Mouse (Mus musculus) CH12.LX (cell line): ENCODE data around the gene Arhgap44. TPM values are rescaled to one million over a fixed set of nuclear protein-coding genes. Genes with fewer than 3 reads are reported as not detected.

Experiments used
- DNase-seq: peaks from one replicate; pipeline ENCODE4 v3.0.0-alpha.2; 2013; ENCODE audit errors: extremely low read depth
- H3K27ac ChIP-seq: 2 replicates; pipeline ENCODE4 v1.5.1; 2012; ENCODE audit warnings: low read depth, mild to moderate bottlenecking, control low read depth, moderate library complexity; ENCODE audit not compliant: insufficient read depth
- H3K27me3 ChIP-seq: replicated peaks from 2 replicates; pipeline ENCODE3; 2012; ENCODE audit warnings: inconsistent platforms
- H3K36me3 ChIP-seq, 2 experiments: replicated peaks in 1 of 2; 2 replicates each; pipeline versions ENCODE3 to v1.6.1; 2012; ENCODE audit warnings: inconsistent platforms in 1 of 2, low read length in 1 of 2, mild to moderate bottlenecking in 1 of 2, mixed read lengths in 1 of 2, moderate library complexity in 1 of 2; ENCODE audit not compliant: control insufficient read depth in 1 of 2, insufficient read depth in 1 of 2
- H3K4me1 ChIP-seq, 2 experiments: 2 replicates each; pipeline ENCODE4 v1.6.1; 2012; ENCODE audit warnings: inconsistent platforms in 1 of 2, moderate library complexity in 1 of 2; ENCODE audit not compliant: insufficient read depth in 2 of 2, control insufficient read depth in 1 of 2
- H3K4me2 ChIP-seq: 2 replicates; pipeline ENCODE4 v1.6.1; 2012; ENCODE audit warnings: low read depth, mild to moderate bottlenecking, control low read depth; ENCODE audit not compliant: poor library complexity, insufficient read depth, severe bottlenecking
- H3K4me3 ChIP-seq, 3 experiments: fragments of 150-350 bp in 1 of 3; sonication (generic) in 1 of 3; replicated peaks in 1 of 3; 2 replicates each; pipeline versions ENCODE3 to v1.5.1; 2011 to 2012; ENCODE audit warnings: low read depth in 2 of 3, low read length in 2 of 3, mild to moderate bottlenecking in 2 of 3, moderate library complexity in 2 of 3, control low read depth in 1 of 3, improper control_type of control experiment in 1 of 3, inconsistent platforms in 1 of 3, mixed read lengths in 1 of 3; ENCODE audit not compliant: poor library complexity in 1 of 3
- H3K79me2 ChIP-seq: replicated peaks from 2 replicates; pipeline ENCODE4 v1.6.1; 2012; ENCODE audit warnings: mild to moderate bottlenecking, moderate library complexity; ENCODE audit not compliant: control insufficient read depth, poor library complexity, insufficient read depth, severe bottlenecking; ENCODE audit errors: extremely low read depth
- H3K9ac ChIP-seq: 2 replicates; pipeline ENCODE4 v1.6.1; 2012; ENCODE audit warnings: low read depth, mild to moderate bottlenecking, control low read depth, moderate library complexity; ENCODE audit not compliant: insufficient read depth
- H3K9me3 ChIP-seq: replicated peaks from 2 replicates; pipeline ENCODE3; 2012; ENCODE audit warnings: low read length, inconsistent platforms, mixed read lengths
- CHD1 ChIP-seq: IDR thresholded peaks from 2 replicates; pipeline ENCODE4 v1.6.1; 2012; ENCODE audit warnings: low read depth, low read length, improper control_type of control experiment, inconsistent platforms
- E2F4 ChIP-seq: IDR thresholded peaks from 2 replicates; pipeline ENCODE4 v1.6.1; 2011; ENCODE audit warnings: low read depth, low read length, improper control_type of control experiment; ENCODE audit not compliant: insufficient replicate concordance
- ELF1 ChIP-seq: IDR thresholded peaks from 2 replicates; pipeline ENCODE4 v1.6.1; 2014; ENCODE audit warnings: low read depth, mild to moderate bottlenecking, inconsistent platforms, low read length, improper control_type of control experiment
- EP300 ChIP-seq: IDR thresholded peaks from 2 replicates; pipeline ENCODE4 v1.6.1; 2011; ENCODE audit warnings: low read length, improper control_type of control experiment
- JUND ChIP-seq: conservative IDR thresholded peaks from 2 replicates; pipeline ENCODE4 v1.6.1; 2011; ENCODE audit warnings: low read depth, low read length, improper control_type of control experiment
- MAZ ChIP-seq: IDR thresholded peaks from 2 replicates; pipeline ENCODE4 v1.6.1; 2012; ENCODE audit warnings: low read depth, mild to moderate bottlenecking, inconsistent platforms, low read length, improper control_type of control experiment, moderate library complexity
- MXI1 ChIP-seq: IDR thresholded peaks from 2 replicates; pipeline ENCODE4 v1.6.1; 2011; ENCODE audit warnings: mild to moderate bottlenecking, low read depth, low read length, improper control_type of control experiment
- PAX5 ChIP-seq: IDR thresholded peaks from 2 replicates; pipeline ENCODE4 v1.6.1; 2012; ENCODE audit warnings: low read length, inconsistent platforms, mixed read lengths
- POLR2AphosphoS2 ChIP-seq: IDR thresholded peaks from 2 replicates; pipeline ENCODE4 v1.6.1; 2011; ENCODE audit warnings: low read depth, low read length, improper control_type of control experiment
- RAD21 ChIP-seq: IDR thresholded peaks from 2 replicates; pipeline ENCODE4 v1.6.1; 2011; ENCODE audit warnings: low read depth, mild to moderate bottlenecking, low read length, improper control_type of control experiment, moderate library complexity
- RCOR1 ChIP-seq: conservative IDR thresholded peaks from 2 replicates; pipeline ENCODE4 v1.6.1; 2012; ENCODE audit warnings: low read depth, mild to moderate bottlenecking, inconsistent platforms, low read length, improper control_type of control experiment
- SIN3A ChIP-seq: IDR thresholded peaks from 2 replicates; pipeline ENCODE4 v1.6.1; 2012; ENCODE audit warnings: low read length, improper control_type of control experiment, inconsistent platforms
- UBTF ChIP-seq: IDR thresholded peaks from 2 replicates; pipeline ENCODE4 v1.6.1; 2012; ENCODE audit warnings: low read depth, mild to moderate bottlenecking, inconsistent platforms, low read length, improper control_type of control experiment, moderate library complexity
- USF1 ChIP-seq: IDR thresholded peaks from 2 replicates; pipeline ENCODE4 v1.6.1; 2014; ENCODE audit warnings: low read depth, mild to moderate bottlenecking, inconsistent platforms, low read length, improper control_type of control experiment
- ZC3H11A ChIP-seq: IDR thresholded peaks from 2 replicates; pipeline ENCODE4 v1.6.1; 2012; ENCODE audit warnings: low read depth, mild to moderate bottlenecking, inconsistent platforms, low read length, improper control_type of control experiment
- ZKSCAN1 ChIP-seq: IDR thresholded peaks from 2 replicates; pipeline ENCODE4 v1.6.1; 2012; ENCODE audit warnings: low read depth, inconsistent platforms, low read length, improper control_type of control experiment, borderline replicate concordance
- dilution Hi-C: fragments of 300-500 bp; cut with MboI; formaldehyde crosslinking; loops from 2 replicates; pipeline ENCODE4 v1.14.3; 2020; ENCODE audit warnings: low sequenced_read_pairs; ENCODE audit not compliant: extremely low pct_unique_long_range_greater_than_20kb, extremely low pct_ligation_motif_present
- in situ Hi-C: fragments of 300-500 bp; cut with MboI; formaldehyde crosslinking; loops from 3 replicates; pipeline ENCODE4 v1.14.3; 2019; ENCODE audit warnings: low sequenced_read_pairs, low pct_ligation_motif_present, low pct_unique_long_range_greater_than_20kb, mixed read lengths
- polyA plus RNA-seq: library from polyadenylated mRNA; unstranded; fragments of >175 nt; gene quantifications from 2 replicates; pipeline ENCODE4 v1.2.1, GENCODE M21; 2012; ENCODE audit warnings: low read depth; ENCODE audit not compliant: insufficient read length
- total RNA-seq, 2 experiments: library from RNA; depleted of rRNA; stranded (reverse); fragments of 300-350 nt in 1 of 2; fragments of >200 nt in 1 of 2; gene quantifications; 2 replicates each; pipeline ENCODE4 v1.2.3; 2012 to 2014

The Arhgap44 gene
- total and polyA plus RNA-seq, 3 experiments, result 0.07 TPM; not detected in 2

DNA sequence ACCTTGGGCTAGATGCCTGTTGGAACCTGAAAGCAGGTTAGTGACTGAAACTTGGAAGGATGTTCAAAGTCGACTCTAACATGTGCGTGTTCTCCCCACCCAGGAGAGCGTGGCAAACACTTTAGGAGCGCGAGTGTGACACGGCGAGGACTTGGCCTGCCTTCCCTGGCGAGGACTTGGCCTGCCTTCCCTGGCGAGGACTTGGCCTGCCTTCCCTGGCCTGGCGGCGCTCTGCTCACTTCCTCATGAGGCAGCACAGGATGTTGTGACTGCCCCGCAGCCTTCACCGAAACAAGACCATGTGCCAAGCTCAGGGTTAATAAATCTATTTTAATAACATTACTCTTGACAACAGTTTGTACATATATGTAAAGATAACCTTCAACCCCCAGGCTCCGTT lies 161.0 kb downstream of the Arhgap44 start:
- H3K9me3 ChIP-seq, result no peaks in the 10 kb centered on the region
- H3K27ac ChIP-seq, result no peak overlapping the region
- H3K4me3 ChIP-seq, result no peak overlapping the region
- H3K9ac ChIP-seq, result no peak overlapping the region
- DNase-seq, result no peak
- no peak for TF ChIP-seq PAX5
- no peak for TF ChIP-seq CHD1
- TF ChIP-seq ELF1, result no peak
- no peak for TF ChIP-seq RAD21
- TF ChIP-seq JUND, result no peak
- TF ChIP-seq MAZ, result no peak
- no peak for TF ChIP-seq POLR2AphosphoS2
- TF ChIP-seq RCOR1, result no peak
- no peak for TF ChIP-seq ZKSCAN1
- TF ChIP-seq MXI1, result no peak
- TF ChIP-seq UBTF, result no peak
- TF ChIP-seq ZC3H11A, result no peak
- TF ChIP-seq EP300, result no peak
- TF ChIP-seq SIN3A, result no peak
- TF ChIP-seq, all 38 proteins: peak for 0
- in situ Hi-C loops (no loop called here), dilution Hi-C loops (no loop called here)
- peaks cover 64 to 90% of the 10 kb centered on the region in 2 experiments for H3K36me3 ChIP-seq
- no peaks in the 10 kb centered on the region for H3K4me1 ChIP-seq
- no peak overlapping the region for H3K4me2 ChIP-seq
- no peaks in the 10 kb centered on the region for H3K79me2 ChIP-seq
- H3K27me3 ChIP-seq, result no peaks in the 10 kb centered on the region

DNA sequence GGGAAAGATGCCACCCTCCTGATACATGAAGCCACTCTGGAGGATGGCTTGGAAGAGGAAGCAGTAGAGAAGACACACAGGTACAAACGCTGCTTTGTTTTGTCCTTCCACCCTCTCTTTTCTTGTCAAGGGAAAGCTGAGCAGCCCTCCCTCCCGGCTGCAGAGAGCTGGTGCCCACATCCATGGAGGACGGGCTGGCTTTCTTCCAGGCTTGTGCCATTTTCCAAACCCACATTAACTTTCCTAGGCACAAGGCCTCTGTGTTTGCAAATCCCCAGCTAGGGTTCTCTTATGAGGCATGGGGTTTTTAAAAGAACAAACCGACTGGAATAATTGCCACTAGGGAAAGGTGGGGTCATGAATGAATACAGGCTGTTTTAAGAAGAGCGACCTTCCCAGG lies 163.1 kb downstream of the Arhgap44 start:
- H3K4me2 ChIP-seq, result no peak overlapping the region

DNA sequence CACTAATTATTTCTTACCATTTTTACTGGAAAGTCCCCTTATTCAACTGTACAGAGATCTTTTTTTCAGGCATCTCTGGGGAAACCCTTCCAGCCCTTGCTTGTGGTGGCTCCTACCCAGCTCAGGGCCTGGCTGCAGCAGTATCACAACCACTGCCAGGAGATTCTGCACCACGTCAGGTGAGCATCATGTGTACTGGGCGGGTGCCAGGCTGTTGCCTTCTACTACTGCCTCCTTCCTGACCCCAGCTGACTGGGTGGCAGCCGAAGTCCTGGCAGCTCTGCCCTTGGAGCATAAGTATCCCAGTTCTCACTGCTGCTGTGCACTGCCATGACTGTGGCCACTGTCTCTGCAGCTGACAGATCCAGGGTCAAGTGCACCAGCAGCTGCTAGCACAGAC lies 164.3 kb downstream of the Arhgap44 start:
- Histone ChIP-seq H3K27me3 (no peaks in the 10 kb centered on the region), H3K9ac (no peak overlapping the region), H3K79me2 (no peaks in the 10 kb centered on the region), H3K4me1 (no peaks in the 10 kb centered on the region), H3K36me3 (peaks cover 89 to 92% of the 10 kb centered on the region in 2 experiments), H3K4me2 (no peak overlapping the region), H3K9me3 (no peaks in the 10 kb centered on the region), H3K27ac (no peak overlapping the region), H3K4me3 (no peak overlapping the region)
- TF ChIP-seq E2F4 (no peak), MAZ (no peak)
- no peak for DNase-seq
- dilution Hi-C loops, result no loop called here
- in situ Hi-C loops, result no loop called here

More for the DNA sequence above, 163.1 kb downstream of the Arhgap44 start:
- dilution Hi-C loops, result no loop called here
- no peaks in the 10 kb centered on the region for H3K9me3 ChIP-seq
- no peaks in the 10 kb centered on the region for H3K27me3 ChIP-seq
- no peak overlapping the region for H3K27ac ChIP-seq
- DNase-seq, result no peak
- H3K9ac ChIP-seq, result no peak overlapping the region
- no peaks in the 10 kb centered on the region for H3K79me2 ChIP-seq
- H3K4me3 ChIP-seq, result no peak overlapping the region
- in situ Hi-C loops, result no loop called here
- TF ChIP-seq RAD21 (no peak), UBTF (no peak), USF1 (no peak)
- TF ChIP-seq, all 38 proteins: peak for 0
- Histone ChIP-seq H3K4me1 (no peaks in the 10 kb centered on the region), H3K36me3 (peaks cover 77 to 92% of the 10 kb centered on the region in 2 experiments)
